Mouse (Mus musculus) adipocyte (in vitro differentiated cells): ENCODE measurements around the gene Lipm.

Source experiments
- DNase-seq: peaks from one replicate; pipeline ENCODE4 v3.0.0-alpha.2; 2016; ENCODE audit warnings: low spot score

The Lipm gene

DNA sequence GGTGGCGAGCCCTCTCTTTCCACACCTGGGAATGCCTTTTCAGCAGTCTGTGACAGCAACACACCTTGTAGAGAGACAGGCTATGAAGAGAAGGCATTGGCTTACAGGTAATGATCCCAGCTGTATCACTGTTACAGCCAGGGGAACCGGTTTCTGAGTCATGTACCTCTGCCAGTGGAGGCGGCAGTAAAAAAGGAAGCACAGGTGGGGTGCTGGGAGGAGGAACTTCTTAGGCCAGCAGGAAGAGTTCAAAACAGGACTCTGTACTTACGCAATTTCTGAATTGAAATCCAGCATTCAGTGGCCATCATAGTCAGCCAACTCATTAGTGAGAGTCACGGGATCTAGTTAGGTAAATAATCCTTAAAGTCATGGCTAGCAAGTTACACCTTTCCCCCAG, 65.2 kb downstream of the Lipm start, which contains the start of gene Ankrd22:
Gene Ankrd22 (minus strand): TSS at position 163 of the 400 bp plus-strand sequence.
- DNase-seq: no peak

DNA sequence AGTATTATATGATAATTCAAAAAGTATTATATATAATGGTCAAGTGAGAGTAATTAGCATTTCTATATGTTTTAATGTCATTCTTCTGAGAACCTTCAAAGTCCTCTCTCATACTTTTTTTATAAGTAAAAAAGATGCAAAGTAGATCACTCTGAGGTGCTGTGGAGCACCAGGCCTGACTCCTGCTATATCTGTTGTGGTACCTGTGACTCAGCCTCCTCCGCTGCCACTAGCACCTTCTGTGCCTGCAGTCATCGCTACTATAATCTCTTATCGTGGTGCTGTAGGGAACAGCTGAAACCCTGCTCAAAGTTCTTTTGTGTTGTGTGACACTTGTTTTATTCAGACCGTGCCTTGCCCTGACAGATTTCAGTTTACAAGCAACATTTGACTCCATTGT, 65.7 kb downstream of the Lipm start:
- no peak for DNase-seq

DNA sequence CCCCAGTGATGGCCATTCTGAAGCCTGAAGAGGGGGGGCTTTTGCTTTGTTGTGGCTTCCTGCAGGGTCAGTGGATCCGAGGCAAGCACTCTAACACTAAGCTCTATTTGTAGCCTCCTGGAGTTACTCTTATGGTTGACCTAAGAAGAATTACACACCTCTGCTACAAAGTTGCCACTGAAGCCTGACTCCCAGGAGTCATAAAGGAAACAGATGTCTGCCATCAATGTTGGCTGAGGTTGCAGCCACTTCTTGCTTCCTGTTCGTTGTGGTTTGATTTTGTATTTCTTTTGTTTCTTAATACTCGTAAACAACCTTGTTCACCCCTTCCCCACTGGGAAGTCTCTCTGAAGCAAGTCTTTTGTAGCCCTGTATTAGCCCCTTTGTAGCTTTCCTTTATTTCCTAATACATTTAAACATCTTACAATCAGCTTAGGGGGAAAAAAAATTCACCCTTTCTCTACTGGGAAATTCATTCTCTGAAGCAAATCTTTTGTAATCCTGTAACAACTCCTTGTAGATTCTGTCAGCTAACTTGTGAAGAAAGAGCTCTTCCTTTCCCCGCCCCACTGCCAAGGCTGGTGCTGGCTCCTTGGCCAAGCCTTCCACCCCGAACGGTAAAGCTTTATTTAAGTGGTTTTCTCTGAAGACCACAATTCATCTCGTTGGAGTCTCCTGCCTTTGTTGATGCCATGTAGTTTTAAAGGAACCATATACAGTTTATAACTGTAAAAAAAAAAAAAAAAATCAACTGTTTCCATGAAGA, 67.3 kb downstream of the Lipm start:
- peak; percentile 26 for DNase-seq

DNA sequence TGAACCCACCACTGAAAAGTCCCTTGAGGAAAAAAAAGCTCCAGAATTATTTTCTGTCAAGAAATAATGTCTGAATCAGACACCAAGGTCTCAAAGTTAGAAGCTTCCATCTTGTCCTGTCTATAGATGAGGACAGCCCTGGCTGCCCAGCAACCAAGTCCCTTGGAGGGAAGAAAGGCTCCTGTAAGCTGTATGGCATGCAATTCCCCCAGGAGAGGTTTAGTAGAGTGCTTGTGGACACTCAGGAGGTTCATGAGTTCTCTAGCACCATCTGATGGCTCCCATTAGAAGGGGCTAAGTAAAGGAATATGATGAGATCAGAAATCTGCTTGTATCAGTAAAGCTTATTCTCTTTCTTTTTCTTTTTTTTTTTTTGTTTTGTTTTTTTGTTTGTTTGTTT, 68.4 kb downstream of the Lipm start:
- DNase-seq: no peak

DNA sequence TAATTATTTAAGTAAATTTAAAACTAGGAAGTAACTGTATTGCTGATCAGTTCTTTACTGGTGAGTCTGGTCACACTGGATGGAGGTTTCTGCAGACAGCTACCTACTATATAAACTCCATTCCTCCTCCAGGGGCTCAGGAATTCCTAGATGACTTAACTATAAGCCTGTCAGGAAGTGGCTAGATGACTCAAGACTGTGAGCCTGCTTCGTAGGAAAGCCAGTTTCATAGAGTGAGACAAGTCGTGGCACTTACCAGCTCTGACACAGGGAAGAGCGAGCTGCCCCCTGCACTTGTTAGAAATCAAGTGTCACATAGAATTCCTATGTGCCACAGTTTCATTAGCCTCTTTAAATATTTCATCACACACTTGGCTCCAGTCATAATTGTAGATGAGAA, 70.4 kb downstream of the Lipm start:
- no peak for DNase-seq
